Mouse (Mus musculus) G1E (cell line): ENCODE data around the gene Fbf1.

Source experiments
- CTCF ChIP-seq: IDR thresholded peaks from 2 replicates; pipeline ENCODE4 v1.5.1; 2012; ENCODE audit warnings: low read depth, low read length, inconsistent platforms, mixed read lengths
- GATA1 ChIP-seq: IDR thresholded peaks from 2 replicates; pipeline ENCODE4 v1.6.1; 2012; ENCODE audit warnings: borderline replicate concordance, low read length, inconsistent platforms, mixed read lengths
- TAL1 ChIP-seq: conservative IDR thresholded peaks from 2 replicates; pipeline ENCODE4 v1.6.1; 2012; ENCODE audit warnings: low read depth, low read length, inconsistent platforms, mixed read lengths

DNA sequence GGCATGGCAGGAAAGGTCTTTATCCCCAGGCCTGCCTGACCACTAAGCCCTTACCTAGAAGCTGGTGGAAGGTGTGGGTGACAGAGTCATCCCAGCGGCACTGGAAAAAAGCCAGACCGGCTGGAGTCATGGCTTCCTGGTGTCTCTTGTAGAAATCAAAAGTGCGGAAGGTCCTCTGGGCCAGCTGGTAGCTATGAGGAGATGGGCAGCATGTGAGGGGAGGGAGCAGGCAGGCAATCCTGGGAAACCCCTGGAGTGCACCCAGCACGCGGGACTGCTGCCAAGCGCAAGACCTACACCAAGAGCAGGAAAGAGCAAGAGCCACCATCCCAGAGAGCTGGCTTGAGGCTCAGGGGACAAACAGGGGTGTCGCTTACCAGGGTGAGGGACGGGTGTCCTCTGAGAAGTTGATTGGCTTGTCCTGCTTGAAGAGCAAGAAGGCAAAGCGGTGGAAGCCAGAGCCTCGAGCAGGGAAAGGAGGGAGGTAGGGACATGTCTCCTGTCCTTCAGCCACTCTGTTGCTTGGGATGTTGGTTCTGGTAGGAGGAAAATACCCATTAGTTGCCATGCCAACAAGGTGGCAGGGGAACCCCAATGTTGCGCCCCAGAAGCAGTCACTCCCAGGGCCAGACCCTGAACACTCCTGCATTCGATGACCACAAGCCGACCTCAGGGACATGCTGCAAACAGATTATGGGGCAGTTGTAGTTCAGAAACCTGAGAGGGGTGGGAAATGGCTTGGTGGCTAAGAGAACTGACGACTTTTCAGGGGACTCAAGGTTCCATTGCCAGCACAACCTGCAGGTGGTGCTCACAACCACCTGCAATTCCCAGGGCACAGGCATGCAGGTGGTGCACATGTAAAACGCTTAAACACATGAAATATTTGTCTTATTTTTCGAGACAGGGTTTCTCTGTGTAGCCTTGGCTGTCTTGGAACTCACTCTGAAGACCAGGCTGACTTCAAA is 35.3 kb downstream of the Fbf1 start:
- TF ChIP-seq GATA1 (no peak), CTCF (no peak), TAL1 (no peak)
